Mouse (Mus musculus) ES-CJ7 (cell line): ENCODE data around the gene Pou2f2.

Source experiments
- DNase-seq: peaks from one replicate; pipeline ENCODE4 v3.0.0; 2011; ENCODE audit warnings: low read depth, low spot score

Pou2f2 gene

GRCm38 (mm10) chr7:25098169-25098568 lies 81.4 kb downstream of the Pou2f2 start:
- no peak for DNase-seq

GRCm38 (mm10) chr7:25089875-25090274 lies 89.7 kb downstream of the Pou2f2 start:
- no peak for DNase-seq

- DNase-seq = no peak
Measured at GRCm38 (mm10) chr7:25088968-25089367, 90.6 kb downstream of the Pou2f2 start.

GRCm38 (mm10) chr7:25088531-25088930 lies 91.0 kb downstream of the Pou2f2 start:
- peak; percentile 58 for DNase-seq

- no peak for DNase-seq
Measured at GRCm38 (mm10) chr7:25087972-25088371, 91.6 kb downstream of the Pou2f2 start.

GRCm38 (mm10) chr7:25087256-25087912 lies 92.1 kb downstream of the Pou2f2 start:
- DNase-seq = no peak

GRCm38 (mm10) chr7:25086656-25087055 lies 92.9 kb downstream of the Pou2f2 start:
- DNase-seq = peak; percentile 77

GRCm38 (mm10) chr7:25084621-25085020 lies 94.9 kb downstream of the Pou2f2 start:
- no peak for DNase-seq

GRCm38 (mm10) chr7:25082510-25082909 lies 97.0 kb downstream of the Pou2f2 start:
- DNase-seq = peak; percentile 86

GRCm38 (mm10) chr7:25080431-25080830 lies 99.1 kb downstream of the Pou2f2 start:
- DNase-seq = no peak

GRCm38 (mm10) chr7:25079496-25080026 lies 100.0 kb downstream of the Pou2f2 start:
- DNase-seq = peak; percentile 47

GRCm38 (mm10) chr7:25077414-25077755 lies 102.1 kb downstream of the Pou2f2 start:
- DNase-seq = peak; percentile 46

GRCm38 (mm10) chr7:25076663-25077413 lies 102.7 kb downstream of the Pou2f2 start:
- DNase-seq = peak; percentile 99

GRCm38 (mm10) chr7:25076296-25076662 lies 103.2 kb downstream of the Pou2f2 start:
- DNase-seq = no peak

GRCm38 (mm10) chr7:25073924-25074323 lies 105.6 kb downstream of the Pou2f2 start:
- no peak for DNase-seq

GRCm38 (mm10) chr7:25072716-25073390 lies 106.7 kb downstream of the Pou2f2 start:
- DNase-seq = no peak

- DNase-seq = no peak
Measured at GRCm38 (mm10) chr7:25071979-25072715, 107.4 kb downstream of the Pou2f2 start, which contains the start of the genes Grik5 and Zfp574. Grik5 (minus strand) TSS chr7:25072346. Zfp574 (plus strand) TSS chr7:25072567.

- DNase-seq = no peak
Measured at GRCm38 (mm10) chr7:25068724-25069123, 110.8 kb downstream of the Pou2f2 start.

GRCm38 (mm10) chr7:25067909-25068656 lies 111.4 kb downstream of the Pou2f2 start:
- no peak for DNase-seq

- DNase-seq = no peak
Measured at GRCm38 (mm10) chr7:25067338-25067737, 112.2 kb downstream of the Pou2f2 start.

GRCm38 (mm10) chr7:25063900-25064299 lies 115.6 kb downstream of the Pou2f2 start:
- DNase-seq = no peak
